Mouse (Mus musculus) mouse trophoblast stem cell (cell line): ENCODE data around the gene Nfkbib.

Source experiments
- in situ Hi-C, 2 experiments: fragments of 300-500 bp; cut with MseI, MboI; formaldehyde crosslinking; loops; 2 replicates in 1 of 2; 3 replicates in 1 of 2; pipeline ENCODE4 v1.15.1; 2025

Nfkbib gene

DNA sequence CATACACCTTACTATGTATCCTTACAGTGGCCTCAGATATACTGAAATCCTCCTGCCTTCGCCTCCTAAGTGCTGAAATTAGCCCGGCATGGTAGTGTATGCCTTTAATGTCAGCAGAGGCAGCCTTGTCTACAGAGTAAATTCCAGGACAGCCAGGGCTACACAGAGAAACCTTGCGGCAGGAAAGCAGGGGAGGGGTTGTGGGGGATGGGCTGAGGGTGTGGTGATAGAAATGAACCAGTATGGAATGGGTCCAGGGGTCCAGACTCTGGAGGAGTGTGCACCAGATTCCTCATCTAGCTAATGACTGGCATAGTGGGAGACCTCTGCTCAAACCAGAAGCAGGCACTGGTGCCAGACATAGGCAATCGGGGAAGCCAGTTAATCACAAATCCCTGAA, 48.2 kb downstream of the Nfkbib start:
- in situ Hi-C loops: no loop called here

GRCm38 (mm10) chr7:28717726-28718125, 49.6 kb downstream of the Nfkbib start:
- in situ Hi-C loops: no loop called here

DNA sequence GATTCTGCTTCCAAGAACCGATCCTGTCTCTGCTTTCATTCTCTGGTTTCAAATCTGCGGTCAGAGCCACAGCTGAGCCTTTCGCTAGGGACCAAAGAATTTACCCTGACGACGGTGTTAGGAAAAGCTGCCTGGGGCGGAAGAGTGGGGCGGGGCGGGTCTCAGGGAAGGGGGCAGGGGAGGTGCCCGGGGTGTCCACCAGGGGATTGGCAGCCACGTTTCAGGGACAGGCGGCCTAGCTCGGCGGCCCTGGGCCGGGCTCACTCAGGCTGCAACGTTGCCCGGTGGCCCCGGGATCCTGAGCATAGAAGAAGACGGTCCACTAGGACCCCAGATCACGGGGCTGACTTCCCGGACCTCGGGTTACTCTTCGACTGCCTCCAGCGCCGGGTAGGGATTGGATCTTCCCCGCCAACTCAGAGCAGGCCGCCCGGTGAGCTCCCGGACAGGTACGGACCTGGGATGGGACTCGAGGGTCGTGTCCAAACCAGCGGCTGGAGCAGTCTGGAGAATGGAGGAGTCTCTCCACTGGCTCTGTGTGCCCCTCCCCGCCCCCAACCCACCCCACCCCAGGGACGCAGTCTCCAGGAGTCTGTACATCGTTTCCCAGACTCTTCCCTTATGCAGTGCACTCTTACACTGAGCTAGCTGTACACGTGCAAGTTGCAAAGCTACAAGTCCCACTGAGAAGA, 50.6 kb downstream of the Nfkbib start, which contains the start of gene Fbxo17:
Gene Fbxo17 (plus strand): TSS at position 215 of the 692 bp plus-strand sequence.
- in situ Hi-C loops: no loop called here

DNA sequence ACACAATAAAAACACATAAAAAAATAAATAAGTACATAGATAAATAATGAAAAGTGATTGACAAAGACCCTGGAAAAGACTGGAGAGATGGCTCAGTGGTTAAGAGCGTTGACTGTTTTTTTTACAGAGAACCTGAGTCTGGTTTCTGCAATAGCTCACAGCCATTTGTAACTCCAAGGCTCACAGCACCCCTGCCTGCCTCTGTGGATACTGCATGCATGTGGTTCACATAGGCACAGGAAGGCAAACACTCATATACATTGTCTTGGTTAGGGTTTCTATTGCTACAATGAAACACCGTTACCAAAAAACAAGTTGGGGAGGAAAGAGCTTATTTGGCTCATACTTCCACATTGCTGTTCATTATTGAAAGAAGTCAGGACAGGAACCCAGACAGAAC, 51.7 kb downstream of the Nfkbib start:
- in situ Hi-C loops: no loop called here

- in situ Hi-C loops: no loop called here
Observed at GRCm38 (mm10) chr7:28714667-28715066, 52.6 kb downstream of the Nfkbib start.

- in situ Hi-C loops: no loop called here
Observed at GRCm38 (mm10) chr7:28710962-28711361, 56.4 kb downstream of the Nfkbib start.

DNA sequence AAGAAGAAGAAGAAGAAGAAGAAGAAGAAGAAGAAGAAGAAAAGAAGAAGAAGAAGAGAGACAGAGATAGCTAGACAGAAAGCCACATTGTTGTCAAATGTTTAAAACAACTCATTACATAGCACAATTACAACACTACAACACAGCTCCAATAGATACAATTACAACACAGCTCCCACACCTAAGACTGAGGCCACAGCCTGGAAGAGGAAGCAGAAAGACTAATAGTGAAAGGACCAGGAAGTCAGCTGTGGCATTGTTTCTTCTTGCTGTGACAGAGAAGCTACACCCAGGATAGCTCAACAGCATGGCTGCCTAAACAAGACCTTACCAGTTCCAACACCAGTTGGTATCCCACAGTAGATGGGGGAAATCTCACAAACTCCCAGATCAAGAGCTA, 57.9 kb downstream of the Nfkbib start:
- in situ Hi-C loops: no loop called here
